Mouse (Mus musculus): Measurements from ENCODE around the gene Sppl3.

The Sppl3 gene

GRCm38 (mm10) chr5:115010577-115011216 is at the start of gene Sppl3:
Gene Sppl3 (plus strand): TSS chr5:115011137.
- peak; percentile 80 for ATAC-seq (ENCODE audit: low TSS enrichment)

GRCm38 (mm10) chr5:114961590-114962360 is 49.2 kb upstream of the Sppl3 start:
- ATAC-seq (ENCODE audit: low TSS enrichment): no peak

GRCm38 (mm10) chr5:114964315-114964966 is 46.5 kb upstream of the Sppl3 start:
- ATAC-seq (ENCODE audit: low TSS enrichment): no peak

GRCm38 (mm10) chr5:114964967-114965898 is 45.7 kb upstream of the Sppl3 start:
- ATAC-seq (ENCODE audit: low TSS enrichment): no peak

- ATAC-seq (ENCODE audit: low TSS enrichment): no peak
Measured at GRCm38 (mm10) chr5:114967523-114968268, 43.2 kb upstream of the Sppl3 start.

GRCm38 (mm10) chr5:114968651-114969050 is 42.3 kb upstream of the Sppl3 start:
- no peak for ATAC-seq (ENCODE audit: low TSS enrichment)

GRCm38 (mm10) chr5:114969064-114969463 is 41.9 kb upstream of the Sppl3 start:
- no peak for ATAC-seq (ENCODE audit: low TSS enrichment)

GRCm38 (mm10) chr5:114969609-114970215 is 41.2 kb upstream of the Sppl3 start:
- ATAC-seq (ENCODE audit: low TSS enrichment): no peak

- no peak for ATAC-seq (ENCODE audit: low TSS enrichment)
Measured at GRCm38 (mm10) chr5:114970824-114971227, 40.1 kb upstream of the Sppl3 start, which contains the start of gene Hnf1a. Gene Hnf1a (minus strand): TSS chr5:114971094.

- no peak for ATAC-seq (ENCODE audit: low TSS enrichment)
Measured at GRCm38 (mm10) chr5:114972201-114972600, 38.7 kb upstream of the Sppl3 start.

- ATAC-seq (ENCODE audit: low TSS enrichment): no peak
Measured at GRCm38 (mm10) chr5:114973131-114973530, 37.8 kb upstream of the Sppl3 start.

- no peak for ATAC-seq (ENCODE audit: low TSS enrichment)
Measured at GRCm38 (mm10) chr5:114976935-114977334, 34.0 kb upstream of the Sppl3 start.

- no peak for ATAC-seq (ENCODE audit: low TSS enrichment)
Measured at GRCm38 (mm10) chr5:114978473-114978872, 32.5 kb upstream of the Sppl3 start.

GRCm38 (mm10) chr5:114978888-114979249 is 32.1 kb upstream of the Sppl3 start:
- no peak; the same call in 1 of the 2 replicates for ATAC-seq (ENCODE audit: low TSS enrichment)

GRCm38 (mm10) chr5:114979250-114980121 is 31.5 kb upstream of the Sppl3 start:
- ATAC-seq (ENCODE audit: low TSS enrichment): peak; percentile 69

- ATAC-seq (ENCODE audit: low TSS enrichment): no peak
Measured at GRCm38 (mm10) chr5:114980122-114980748, 30.7 kb upstream of the Sppl3 start.

- ATAC-seq (ENCODE audit: low TSS enrichment): no peak
Measured at GRCm38 (mm10) chr5:114982001-114982400, 28.9 kb upstream of the Sppl3 start.

- no peak for ATAC-seq (ENCODE audit: low TSS enrichment)
Measured at GRCm38 (mm10) chr5:114985074-114985473, 25.9 kb upstream of the Sppl3 start.

- no peak for ATAC-seq (ENCODE audit: low TSS enrichment)
Measured at GRCm38 (mm10) chr5:114996447-114996846, 14.5 kb upstream of the Sppl3 start.

All from frontal cortex, adult (tissue).